Mouse (Mus musculus) 3134 (cell line): ENCODE measurements around the gene Olfr1320.

ENCODE experiments used
- DNase-seq: peaks from one replicate; pipeline ENCODE4 v3.0.0-alpha.2; 2011; ENCODE audit warnings: low spot score; ENCODE audit not compliant: insufficient read length; ENCODE audit errors: extremely low read depth

Olfr1320 gene

GRCm38 (mm10) chrX:49672033-49672432, at the start of gene Olfr1320:
TSS of gene Olfr1320 (plus strand) at chrX:49672333.
- no peak for DNase-seq

- DNase-seq = no peak
Measured at GRCm38 (mm10) chrX:49627566-49627965, 44.6 kb upstream of the Olfr1320 start.

GRCm38 (mm10) chrX:49631195-49631594, 40.9 kb upstream of the Olfr1320 start:
- no peak for DNase-seq

GRCm38 (mm10) chrX:49660781-49661180, 11.4 kb upstream of the Olfr1320 start:
- peak; percentile 48 for DNase-seq
